Mouse (Mus musculus) ES-Bruce4 (cell line): ENCODE measurements around the gene Dpf3. TPM values are rescaled to one million over a fixed set of nuclear protein-coding genes. Genes with fewer than 3 reads are reported as not detected.

Experiments
- H3K27ac ChIP-seq: 2 replicates; pipeline ENCODE4 v1.5.1; 2012; ENCODE audit warnings: low read length, inconsistent platforms; ENCODE audit not compliant: insufficient read depth
- H3K27me3 ChIP-seq: 2 replicates; pipeline ENCODE4 v1.6.1; 2012; ENCODE audit warnings: mild to moderate bottlenecking, low read length, inconsistent platforms; ENCODE audit not compliant: control insufficient read depth, poor library complexity, insufficient read depth, severe bottlenecking
- H3K36me3 ChIP-seq: 2 replicates; pipeline ENCODE4 v1.6.1; 2012; ENCODE audit warnings: inconsistent platforms, mild to moderate bottlenecking, low read length, moderate library complexity; ENCODE audit not compliant: control insufficient read depth, poor library complexity, insufficient read depth, severe bottlenecking
- H3K4me1 ChIP-seq: one replicate; pipeline ENCODE4 v1.8.1; 2011; ENCODE audit warnings: low read length; ENCODE audit not compliant: control insufficient read depth, insufficient read depth
- H3K4me3 ChIP-seq: 2 replicates; pipeline ENCODE4 v1.5.1; 2011; ENCODE audit warnings: low read depth, mild to moderate bottlenecking, low read length
- H3K9ac ChIP-seq: 2 replicates; pipeline ENCODE4 v1.6.1; 2012; ENCODE audit warnings: low read depth, mild to moderate bottlenecking, inconsistent platforms; ENCODE audit not compliant: poor library complexity, severe bottlenecking
- H3K9me3 ChIP-seq: replicated peaks from 2 replicates; pipeline ENCODE4 v1.6.1; 2012; ENCODE audit warnings: mild to moderate bottlenecking, low read length, inconsistent platforms; ENCODE audit not compliant: control insufficient read depth, poor library complexity, insufficient read depth, severe bottlenecking
- CTCF ChIP-seq: IDR thresholded peaks from one replicate; pipeline ENCODE4 v1.8.1; 2011; ENCODE audit warnings: low read depth, low read length
- EP300 ChIP-seq: IDR thresholded peaks from 2 replicates; pipeline ENCODE4 v1.6.1; 2011; ENCODE audit warnings: low read depth, low read length; ENCODE audit not compliant: insufficient read depth
- POLR2A ChIP-seq: IDR thresholded peaks from one replicate; pipeline ENCODE4 v1.8.1; 2011; ENCODE audit warnings: low read length; ENCODE audit not compliant: insufficient read depth
- polyA plus RNA-seq: library from polyadenylated mRNA; stranded (reverse); fragments of >200 nt; gene quantifications from 2 replicates; pipeline ENCODE4 v1.2.4, GENCODE M21; 2011; ENCODE audit warnings: low read depth; ENCODE audit not compliant: missing spikeins, insufficient read depth, insufficient read length

The Dpf3 gene
- polyA plus RNA-seq, 1 experiment, result not detected

GRCm38 (mm10) chr12:83470085-83470484 lies 17.4 kb downstream of the Dpf3 start:
- Histone ChIP-seq H3K9ac (no peak overlapping the region), H3K36me3 (no peaks in the 10 kb centered on the region), H3K27me3 (no peaks in the 10 kb centered on the region; the same call in 1 of the 2 replicates), H3K4me3 (no peak overlapping the region), H3K9me3 (no peaks in the 10 kb centered on the region), H3K4me1 (no peaks in the 10 kb centered on the region), H3K27ac (no peak overlapping the region)
- TF ChIP-seq EP300 (no peak), CTCF (no peak), POLR2A (no peak)

- Histone ChIP-seq H3K4me1 (no peaks in the 10 kb centered on the region), H3K9me3 (no peaks in the 10 kb centered on the region), H3K4me3 (no peak overlapping the region), H3K27me3 (no peaks in the 10 kb centered on the region; the same call in 1 of the 2 replicates), H3K36me3 (no peaks in the 10 kb centered on the region), H3K9ac (no peak overlapping the region), H3K27ac (no peak overlapping the region)
- TF ChIP-seq CTCF (no peak), EP300 (no peak), POLR2A (no peak)
Measured at GRCm38 (mm10) chr12:83466508-83467430, 20.7 kb downstream of the Dpf3 start.

- no peak overlapping the region for H3K9ac ChIP-seq
- no peaks in the 10 kb centered on the region for H3K4me1 ChIP-seq
- no peaks in the 10 kb centered on the region for H3K27me3 ChIP-seq
- H3K36me3 ChIP-seq, result no peaks in the 10 kb centered on the region
- TF ChIP-seq CTCF, result no peak
- no peak for TF ChIP-seq POLR2A
- no peak for TF ChIP-seq EP300
- no peaks in the 10 kb centered on the region for H3K9me3 ChIP-seq
- H3K4me3 ChIP-seq, result no peak overlapping the region
- H3K27ac ChIP-seq, result no peak overlapping the region
Measured at GRCm38 (mm10) chr12:83466053-83466452, 21.5 kb downstream of the Dpf3 start.

GRCm38 (mm10) chr12:83460272-83460671 lies 27.2 kb downstream of the Dpf3 start:
- TF ChIP-seq EP300, result no peak
- no peak for TF ChIP-seq POLR2A
- no peak for TF ChIP-seq CTCF
- Histone ChIP-seq H3K27me3 (no peaks in the 10 kb centered on the region), H3K9me3 (no peaks in the 10 kb centered on the region), H3K4me1 (no peaks in the 10 kb centered on the region), H3K27ac (no peak overlapping the region), H3K9ac (no peak overlapping the region), H3K36me3 (no peaks in the 10 kb centered on the region), H3K4me3 (no peak overlapping the region)

- no peak overlapping the region for H3K27ac ChIP-seq
- H3K36me3 ChIP-seq, result no peaks in the 10 kb centered on the region
- TF ChIP-seq CTCF (no peak), POLR2A (no peak)
- no peaks in the 10 kb centered on the region for H3K4me1 ChIP-seq
- no peak overlapping the region for H3K9ac ChIP-seq
- H3K27me3 ChIP-seq, result no peaks in the 10 kb centered on the region
- no peaks in the 10 kb centered on the region for H3K9me3 ChIP-seq
- H3K4me3 ChIP-seq, result no peak overlapping the region
Measured at GRCm38 (mm10) chr12:83454697-83455321, 32.7 kb downstream of the Dpf3 start.

- no peaks in the 10 kb centered on the region for H3K36me3 ChIP-seq
- H3K4me3 ChIP-seq, result no peak overlapping the region
- no peaks in the 10 kb centered on the region for H3K27me3 ChIP-seq
- H3K4me1 ChIP-seq, result no peaks in the 10 kb centered on the region
- H3K9me3 ChIP-seq, result no peaks in the 10 kb centered on the region
- H3K27ac ChIP-seq, result no peak overlapping the region
- no peak for TF ChIP-seq EP300
- no peak for TF ChIP-seq POLR2A
- no peak for TF ChIP-seq CTCF
- H3K9ac ChIP-seq, result no peak overlapping the region
Measured at GRCm38 (mm10) chr12:83451850-83452249, 35.7 kb downstream of the Dpf3 start.
